Mouse (Mus musculus) cerebellum, postnatal 10 days (tissue): ENCODE results near the gene Fra10ac1.

Experiments used
- DNase-seq, 2 experiments: peaks; one replicate each; pipeline ENCODE4 v3.0.0; 2021; ENCODE audit warnings: mixed read lengths in 2 of 2

The Fra10ac1 gene

DNA sequence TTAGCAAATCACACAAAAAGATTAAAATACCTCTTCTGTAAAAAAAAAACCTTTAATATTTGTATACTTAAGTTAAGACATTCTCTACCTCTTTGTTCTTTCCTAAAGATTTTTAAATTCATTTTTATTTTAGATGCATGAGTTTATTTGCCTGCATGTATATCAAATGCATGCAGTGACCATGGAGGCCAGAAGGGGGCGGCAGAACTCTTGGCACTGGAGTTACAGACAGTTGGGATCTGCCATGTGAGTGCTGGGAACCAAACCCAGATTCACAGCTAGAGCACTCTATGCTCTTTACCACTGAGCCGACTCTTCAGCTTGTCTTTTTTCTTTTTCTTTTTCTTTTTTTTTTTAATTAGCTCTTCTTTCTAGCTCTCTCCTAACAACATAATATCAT is 4.7 kb upstream of the Fra10ac1 start:
- peak; percentile 39 to 62 for DNase-seq

DNA sequence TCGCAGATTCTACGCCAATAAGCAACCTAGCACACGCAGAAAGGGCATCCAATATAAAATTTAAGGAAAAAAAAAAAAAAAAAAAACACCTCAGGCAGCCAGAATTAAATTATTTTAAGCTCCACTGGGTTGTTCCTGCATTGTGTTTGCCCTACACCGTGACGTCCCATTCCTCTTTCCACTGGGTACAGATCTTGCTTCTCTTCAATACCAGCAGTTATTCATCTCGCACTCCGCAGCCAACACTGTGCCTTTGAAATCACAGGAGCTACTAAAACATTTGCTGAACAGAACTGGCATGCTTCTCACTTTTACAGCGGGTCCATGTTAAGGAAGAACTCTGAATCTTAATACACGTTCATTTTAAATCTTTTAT is 717 bp upstream of the Fra10ac1 start:
- peak; percentile 66 to 79 for DNase-seq

DNA sequence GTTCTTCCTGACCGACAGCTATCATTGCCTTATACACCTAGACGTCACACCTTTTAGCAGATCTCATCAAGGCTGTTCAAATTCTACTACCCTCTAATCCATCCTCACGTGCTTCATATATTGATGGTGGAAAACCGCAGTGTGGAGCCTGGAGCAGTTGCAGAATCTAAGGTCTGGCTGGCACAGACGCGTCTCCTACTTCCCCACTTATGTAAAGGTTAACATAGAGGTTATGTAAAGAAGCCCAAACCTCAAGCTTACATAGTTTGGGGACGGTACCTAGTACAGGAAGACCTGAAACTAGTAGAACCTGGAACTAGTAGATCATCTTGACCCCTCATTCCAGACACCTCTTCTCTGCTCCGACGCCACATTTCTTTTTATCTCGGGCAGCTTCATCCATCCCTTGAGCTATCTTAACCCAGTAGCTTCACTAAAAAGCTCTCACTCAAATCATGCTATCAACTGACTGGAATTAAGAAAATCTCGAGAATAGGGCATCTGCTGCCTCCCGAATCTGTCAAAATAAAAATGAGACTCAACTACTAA is 526 bp downstream of the Fra10ac1 start:
- peak in 1 of 2 experiments; percentile 23 for DNase-seq

DNA sequence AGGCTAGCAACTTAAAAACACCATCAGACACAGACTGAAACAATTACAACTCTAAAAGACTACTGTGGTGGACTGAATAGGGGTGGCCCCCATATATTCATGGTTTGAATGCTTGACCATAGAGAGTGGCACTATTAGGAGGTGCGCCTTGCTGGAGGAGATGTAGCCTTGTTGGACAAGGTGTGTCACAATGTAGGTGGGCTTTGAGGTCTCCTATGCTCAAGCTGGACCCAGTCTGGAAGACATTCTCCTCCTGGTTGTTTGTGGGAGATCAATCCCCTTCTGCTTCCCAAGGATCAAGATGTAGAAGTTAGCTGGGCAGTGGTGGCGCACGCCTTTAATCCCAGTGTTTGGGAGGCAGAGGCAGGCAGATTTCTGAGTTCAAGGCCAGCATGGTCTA is 6.3 kb downstream of the Fra10ac1 start:
- no peak for DNase-seq

DNA sequence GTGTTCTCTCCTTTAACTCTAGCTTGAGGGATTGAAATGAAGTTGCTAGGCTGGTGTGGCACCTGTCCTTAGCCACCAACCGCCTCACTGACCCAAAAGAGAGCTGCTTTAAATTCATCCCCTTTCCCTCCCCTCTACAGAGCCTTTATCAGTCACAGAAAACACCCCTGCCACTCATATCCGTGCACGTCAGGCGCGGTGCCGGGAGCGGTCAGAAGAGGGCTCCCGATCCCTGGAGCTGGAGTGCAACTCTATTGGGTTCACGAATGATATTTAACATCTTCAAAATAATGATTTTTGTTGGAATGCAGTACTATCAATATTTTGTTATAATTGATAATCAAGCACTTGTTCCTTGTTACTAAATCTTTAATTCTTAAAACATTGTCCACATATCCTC is 17.3 kb downstream of the Fra10ac1 start:
- peak; percentile 64 to 68 for DNase-seq

DNA sequence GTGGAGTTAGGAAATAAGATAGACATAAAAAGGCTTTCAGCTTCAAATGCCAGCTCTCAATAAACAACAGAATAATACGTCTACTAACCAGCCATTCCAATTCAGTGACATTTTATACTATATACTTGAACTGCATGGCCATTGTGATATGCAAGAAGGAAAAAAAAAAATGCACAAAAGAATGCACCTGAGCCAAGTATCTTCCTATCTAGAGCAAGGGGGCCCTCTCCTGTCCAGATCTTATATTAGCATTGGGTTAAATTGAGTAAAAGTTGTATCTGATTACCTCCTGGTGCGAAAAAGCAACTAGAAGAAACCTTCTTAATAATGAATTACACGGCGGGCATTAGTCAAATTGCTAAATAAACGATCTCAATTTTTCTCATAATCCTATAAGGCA is 25.2 kb downstream of the Fra10ac1 start:
- peak; percentile 41 to 56 for DNase-seq

DNA sequence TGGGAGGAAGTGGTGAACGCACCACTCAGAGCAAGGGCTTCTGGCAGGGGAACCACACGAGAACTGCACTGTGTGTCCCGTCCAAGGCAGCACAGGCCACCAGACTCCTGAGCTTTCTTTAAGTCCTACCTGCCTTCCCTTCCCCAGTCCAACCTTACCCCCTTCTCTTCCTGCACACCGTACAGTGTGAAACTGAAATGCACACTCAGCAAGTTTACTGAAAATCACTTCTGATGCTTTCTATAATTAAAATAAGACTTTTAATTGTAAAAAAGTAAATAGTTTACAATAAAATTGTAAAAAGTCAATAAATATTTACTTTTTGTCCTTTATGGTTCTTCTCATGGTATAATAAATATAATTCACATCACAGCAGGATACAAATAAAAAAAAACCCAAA is 28.7 kb downstream of the Fra10ac1 start:
- no peak for DNase-seq

DNA sequence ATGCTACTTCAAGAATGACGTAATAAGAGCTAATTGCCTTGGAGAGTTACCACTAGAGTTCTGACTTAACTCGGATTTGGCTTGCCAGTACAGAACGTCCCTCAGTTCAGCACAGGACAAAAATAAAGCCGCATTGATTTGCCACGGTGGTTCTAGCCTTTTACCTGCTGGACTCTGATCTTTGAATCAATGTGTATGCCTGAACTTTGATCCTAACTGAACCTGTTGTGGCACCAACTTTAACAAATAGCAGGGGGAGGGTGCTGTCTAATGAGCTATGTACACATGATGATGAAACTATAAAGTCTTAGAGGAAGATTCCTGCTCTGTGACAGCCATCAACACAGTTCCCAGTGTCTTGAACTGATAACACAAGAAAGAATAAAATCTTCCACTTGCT is 32.5 kb downstream of the Fra10ac1 start:
- no peak for DNase-seq

DNA sequence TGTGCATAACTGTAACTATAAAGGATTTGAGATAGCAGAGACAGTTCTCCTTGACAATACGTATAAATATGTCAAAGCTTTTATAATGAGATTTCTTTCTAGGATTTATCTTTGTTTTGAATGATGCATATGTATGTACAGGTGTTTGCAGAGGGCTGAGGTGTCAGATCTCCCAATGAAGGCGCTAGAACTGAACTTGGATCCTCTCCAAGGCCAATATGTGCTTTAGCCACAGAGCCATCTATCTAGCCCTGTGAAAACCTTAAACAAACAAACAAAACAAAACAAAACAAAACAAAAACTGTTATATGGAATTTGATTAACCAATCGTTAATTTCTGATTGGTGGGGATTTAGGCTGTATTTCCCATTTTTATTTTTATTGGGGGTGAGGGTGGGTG is 33.4 kb downstream of the Fra10ac1 start:
- no peak for DNase-seq

DNA sequence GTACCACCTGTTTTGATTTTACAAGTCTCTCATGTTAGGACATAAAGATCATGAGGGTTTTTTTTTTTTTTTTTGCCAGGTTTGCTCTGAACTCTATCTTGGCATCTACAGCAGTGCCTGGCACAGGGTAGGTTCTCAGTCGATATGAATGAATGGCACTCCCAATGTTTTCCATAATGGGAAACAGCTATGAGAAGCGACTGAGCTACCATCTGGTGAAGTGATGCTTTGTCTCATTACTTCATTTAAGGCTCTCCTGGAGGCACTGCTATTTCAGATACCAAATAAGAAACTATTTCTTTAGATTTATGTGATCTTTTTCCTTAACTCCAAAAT is 36.6 kb downstream of the Fra10ac1 start:
- DNase-seq: peak; percentile 38 to 68

DNA sequence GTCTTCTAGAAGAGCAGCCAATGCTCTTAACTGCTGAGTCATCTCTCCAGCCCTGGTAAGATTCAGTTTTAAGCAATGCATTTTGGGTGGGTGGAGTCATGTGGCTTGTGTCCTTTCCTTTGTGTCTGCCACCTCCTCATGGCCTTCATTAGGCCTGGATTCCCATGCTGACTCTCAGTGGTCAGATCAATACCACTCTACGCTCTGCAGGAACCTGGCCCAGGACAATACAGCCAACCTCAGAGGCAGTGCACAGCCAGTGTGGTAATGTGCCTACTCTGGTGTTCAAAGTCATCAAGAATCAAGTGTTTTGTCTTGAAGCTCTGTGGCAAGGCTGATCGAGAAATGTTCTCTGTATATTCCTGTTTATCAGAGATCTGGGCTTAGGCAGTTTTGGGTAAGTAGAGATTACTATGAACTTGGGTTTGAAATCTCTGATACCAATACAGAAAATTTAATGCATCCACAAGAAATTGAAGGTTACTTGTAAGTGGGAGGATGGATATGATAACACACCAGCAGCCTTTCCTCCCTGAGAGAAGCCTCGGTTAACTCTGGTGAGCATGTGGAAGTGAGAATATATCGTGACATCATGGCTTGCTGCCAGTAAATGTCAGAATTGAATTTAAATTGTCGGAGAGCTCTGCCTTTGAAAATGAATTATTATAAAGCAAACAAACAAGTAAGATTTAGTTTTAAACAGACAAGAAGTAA is 37.2 kb downstream of the Fra10ac1 start:
- peak; percentile 21 to 23 for DNase-seq

DNA sequence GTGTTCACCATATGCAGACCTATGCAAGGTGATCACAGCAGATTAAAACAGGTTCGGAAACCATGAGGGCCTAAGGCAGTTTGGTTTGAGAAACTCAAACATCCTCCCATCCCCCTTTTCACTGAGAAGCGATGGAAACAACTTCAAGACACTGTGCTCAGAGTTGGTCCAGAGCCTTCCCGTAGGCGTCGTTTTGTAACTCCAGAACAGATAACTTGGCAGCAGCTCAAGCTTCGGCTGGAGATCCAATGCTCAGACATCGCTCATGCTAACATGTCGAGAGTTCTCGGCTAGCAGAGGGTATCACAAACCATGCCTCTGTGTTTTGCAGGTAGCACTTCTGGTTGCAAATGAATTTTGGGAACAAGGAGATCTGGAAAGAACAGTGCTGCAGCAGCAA is 44.3 kb downstream of the Fra10ac1 start:
- no peak for DNase-seq

DNA sequence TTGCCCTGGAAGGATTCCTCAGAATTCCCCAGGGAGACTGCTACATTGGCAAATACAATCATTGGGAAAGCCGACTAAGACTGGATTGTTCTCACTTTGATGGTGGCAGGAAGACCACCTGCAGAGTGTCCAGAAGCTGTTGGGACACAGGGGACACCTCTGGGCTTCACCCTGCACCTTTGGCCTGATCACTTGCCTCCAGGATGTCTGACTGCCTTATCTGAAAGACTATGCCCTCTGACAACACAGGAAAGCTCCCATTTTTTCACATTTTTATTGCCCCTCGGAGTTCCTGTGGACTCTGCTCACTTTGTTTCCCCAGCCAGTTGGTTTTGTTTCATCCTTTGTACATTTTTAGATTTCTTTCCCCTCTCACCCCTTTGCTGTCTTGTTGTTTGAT is 59.3 kb downstream of the Fra10ac1 start:
- no peak for DNase-seq

DNA sequence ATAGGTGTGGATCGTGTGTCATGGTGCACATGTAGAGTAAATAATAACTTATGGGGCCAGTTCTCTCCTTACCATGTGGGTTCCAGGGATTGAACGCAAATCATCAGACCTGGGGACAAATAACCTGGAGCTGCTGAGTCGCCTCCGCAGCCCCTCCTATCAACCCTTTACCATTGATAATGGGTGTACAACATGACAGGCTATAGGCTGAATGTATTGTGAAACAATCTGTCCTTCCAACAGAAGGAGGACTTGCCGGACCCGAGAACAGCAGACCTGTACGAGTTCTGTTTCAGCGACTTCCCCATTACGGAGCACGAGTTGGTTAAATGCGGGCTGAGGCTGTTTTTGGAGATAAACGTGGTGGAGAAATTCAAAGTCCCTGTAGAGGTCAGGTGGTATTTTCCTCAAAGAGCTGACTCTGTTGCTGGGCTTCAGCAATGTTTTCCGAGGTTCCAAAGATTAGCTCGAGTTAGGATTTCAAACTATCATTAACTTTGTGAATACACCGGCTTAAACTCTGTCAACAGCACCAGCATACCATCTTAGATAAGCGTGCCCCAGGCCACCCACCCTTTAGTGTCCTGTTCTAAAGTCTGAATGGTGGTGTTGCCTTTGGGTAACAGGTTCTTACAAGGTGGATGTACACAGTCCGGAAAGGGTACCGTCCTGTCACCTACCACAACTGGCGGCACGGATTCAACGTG is 62.2 kb downstream of the Fra10ac1 start:
- no peak for DNase-seq

DNA sequence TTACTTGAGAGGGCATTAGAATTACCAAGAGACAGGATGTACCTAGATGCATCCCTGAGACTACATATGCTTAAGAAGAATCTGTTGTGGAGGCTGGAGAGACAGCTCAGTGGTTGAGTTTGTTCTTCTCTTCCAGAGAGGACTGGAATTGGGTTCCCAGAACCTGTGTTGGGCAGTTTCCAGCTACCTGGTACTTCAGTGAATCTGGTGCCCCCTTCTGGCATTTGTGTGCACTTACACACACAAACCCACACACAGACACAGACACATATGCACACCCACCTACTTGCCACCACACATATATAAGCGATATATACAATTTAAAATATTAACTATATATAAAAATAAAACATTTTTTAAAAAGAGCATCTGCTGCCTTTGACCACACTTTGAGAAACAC is 67.7 kb downstream of the Fra10ac1 start:
- DNase-seq: peak in 1 of 2 experiments; percentile 11

DNA sequence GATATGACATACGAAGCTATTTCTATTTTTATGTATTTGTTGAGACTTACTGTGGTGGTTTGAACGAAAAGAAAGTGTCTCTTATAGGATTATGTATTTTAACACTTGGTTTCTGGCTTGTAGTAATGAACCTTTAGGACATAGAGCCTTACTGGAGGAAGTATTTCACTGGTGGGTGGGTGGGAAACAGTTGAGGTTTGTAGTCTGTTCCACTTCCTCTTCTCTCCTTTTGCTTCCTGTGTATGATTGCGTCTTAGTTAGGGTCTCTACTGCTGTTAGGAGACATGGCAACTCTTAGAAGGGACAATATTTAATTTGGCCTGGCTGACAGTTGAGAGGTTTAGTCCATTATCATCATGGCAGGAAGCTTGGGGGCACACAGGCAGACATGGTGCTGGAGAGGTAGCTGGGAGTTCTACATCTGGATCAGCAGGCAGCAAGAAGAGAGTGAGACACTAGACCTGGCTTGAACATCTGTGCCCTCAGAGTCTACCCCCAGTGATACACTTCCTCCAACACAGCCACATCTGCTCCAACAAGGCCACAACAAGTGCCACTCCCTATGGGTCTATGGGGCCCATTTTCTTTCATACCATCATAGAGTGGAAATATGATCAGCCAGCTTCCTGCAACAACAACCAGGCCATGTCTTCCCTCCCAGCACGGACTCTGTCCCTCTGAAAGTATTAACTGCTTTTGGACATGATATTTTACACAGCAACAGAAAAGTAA is 80.2 kb downstream of the Fra10ac1 start:
- DNase-seq: no peak
